Mouse (Mus musculus) small intestine, adult 2 months (tissue): ENCODE measurements around the gene Crlf2. TPM values are rescaled to one million over a fixed set of nuclear protein-coding genes. Genes with fewer than 3 reads are reported as not detected.
A peak's percentile ranks its signal among the peaks of the same experiment; 100 is the strongest.

Experiments used
- H3K27ac ChIP-seq: fragments of 200-500 bp; 2 replicates; pipeline ENCODE4 v1.5.1; 2012; ENCODE audit warnings: low read depth, low read length, control low read depth, inconsistent platforms; ENCODE audit not compliant: insufficient read depth
- H3K27me3 ChIP-seq: fragments of 200-500 bp; 2 replicates; pipeline ENCODE4 v1.6.1; 2012; ENCODE audit warnings: mild to moderate bottlenecking, moderate library complexity, low read length, inconsistent platforms; ENCODE audit not compliant: control insufficient read depth, insufficient read depth
- H3K36me3 ChIP-seq: fragments of 200-500 bp; 2 replicates; pipeline ENCODE4 v1.6.1; 2012; ENCODE audit warnings: mild to moderate bottlenecking, low read length, control low read depth, inconsistent platforms; ENCODE audit not compliant: control insufficient read depth, insufficient read depth
- H3K4me1 ChIP-seq: fragments of 200-500 bp; 2 replicates; pipeline ENCODE4 v1.6.1; 2012; ENCODE audit warnings: low read length, inconsistent platforms, mixed read lengths; ENCODE audit not compliant: control insufficient read depth, insufficient read depth, insufficient read length
- H3K4me3 ChIP-seq: fragments of 200-500 bp; 2 replicates; pipeline ENCODE4 v1.5.1; 2012; ENCODE audit warnings: low read depth, mild to moderate bottlenecking, control low read depth, inconsistent platforms, low read length, moderate library complexity
- CTCF ChIP-seq: fragments of 200-500 bp; IDR thresholded peaks from 2 replicates; pipeline ENCODE4 v1.5.1; 2012; ENCODE audit warnings: low read depth, mild to moderate bottlenecking, control low read depth, inconsistent platforms, low read length, moderate library complexity, mixed read lengths; ENCODE audit not compliant: insufficient replicate concordance, insufficient read length; ENCODE audit errors: extremely low read depth
- POLR2A ChIP-seq: fragments of 200-500 bp; IDR thresholded peaks from 2 replicates; pipeline ENCODE4 v1.6.1; 2012; ENCODE audit warnings: low read depth, mild to moderate bottlenecking, control low read depth, inconsistent platforms, low read length, moderate library complexity
- WGBS: fragments of 180-500 bp; shearing (Covaris S2); methylation state at CpG from one replicate; pipeline ENCODE4 v1.1.7; 2018; 5-methylcytosine and 5-hydroxymethylcytosine counted together
- polyA plus RNA-seq: library from polyadenylated mRNA; depleted of rRNA; stranded (reverse); fragments of >200 nt; gene quantifications from 2 replicates; pipeline ENCODE4 v1.2.3, GENCODE M21; 2012; rRNA removed

Crlf2 gene
- polyA plus RNA-seq = 22.3 and 51.8 TPM in 2 replicates

GRCm38 (mm10) chr5:109558404-109559160 lies at the start of gene Crlf2:
Gene Crlf2, minus strand, starts transcription at chr5:109558993.
- Histone ChIP-seq H3K27ac (peak within 1 kb of the TSS; percentile 97), H3K36me3 (no peaks in the 10 kb centered on the region), H3K4me3 (peak within 1 kb of the TSS; percentile 96), H3K4me1 (peaks cover 2% of the 10 kb centered on the region; the same call in 1 of the 2 replicates), H3K27me3 (no peaks in the 10 kb centered on the region)
- no peak for TF ChIP-seq CTCF
- 1% methylated on average over 56 of the region's 73 CpGs for WGBS

DNA sequence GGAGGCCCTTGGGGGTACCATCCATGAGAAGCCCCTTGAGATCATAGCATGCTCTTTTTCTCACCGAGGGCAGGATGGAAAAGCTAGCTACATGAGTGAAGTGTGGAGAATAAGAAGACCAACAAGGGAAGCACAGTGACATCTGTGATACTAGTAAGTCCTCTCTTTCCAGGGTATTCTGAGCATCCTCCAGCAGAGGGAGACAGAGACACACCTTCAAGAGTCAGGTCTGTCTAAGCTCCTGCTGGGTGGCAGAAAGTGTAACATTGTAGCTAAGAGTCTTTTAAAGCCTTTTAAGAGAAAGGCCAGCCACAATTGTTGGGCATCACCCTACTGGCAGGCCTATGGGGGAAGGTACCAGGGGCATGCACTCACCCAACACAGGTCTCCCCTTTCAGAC lies 43.8 kb upstream of the Crlf2 start:
- WGBS = 28% methylated on average over 1 of the region's 1 CpGs
- H3K27me3 ChIP-seq = no peaks in the 10 kb centered on the region

DNA sequence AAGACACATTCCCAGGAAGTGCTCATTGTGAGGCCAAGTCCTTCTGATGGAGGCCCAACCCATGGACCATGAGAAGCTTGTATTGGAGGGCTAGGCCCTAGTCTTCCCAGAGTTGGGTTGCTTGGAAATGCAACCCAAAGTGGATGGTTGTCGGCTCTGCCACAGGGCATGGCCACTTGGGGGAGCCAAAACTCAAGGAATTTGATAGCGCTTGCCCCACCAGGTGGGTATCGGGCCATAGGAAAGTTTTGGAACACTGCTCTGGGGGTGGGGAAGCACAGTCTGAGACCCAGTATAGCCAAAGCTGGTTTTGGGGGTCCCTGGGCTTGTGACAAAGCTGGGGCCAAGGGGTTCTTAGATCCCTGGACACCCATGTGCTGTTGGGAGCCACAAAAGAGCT lies 42.3 kb upstream of the Crlf2 start:
- WGBS = 10% methylated on average over 3 of the region's 3 CpGs
- peak; percentile 62; the same call in 1 of the 2 replicates for TF ChIP-seq CTCF
- no peak for TF ChIP-seq POLR2A

More for the DNA sequence above, 43.8 kb upstream of the Crlf2 start:
- H3K4me3 ChIP-seq = no peak overlapping the region
- H3K36me3 ChIP-seq = no peaks in the 10 kb centered on the region
- no peak overlapping the region for H3K27ac ChIP-seq
- peak; percentile 28; the same call in 1 of the 2 replicates for TF ChIP-seq CTCF
- no peak for TF ChIP-seq POLR2A
- no peaks in the 10 kb centered on the region for H3K4me1 ChIP-seq

DNA sequence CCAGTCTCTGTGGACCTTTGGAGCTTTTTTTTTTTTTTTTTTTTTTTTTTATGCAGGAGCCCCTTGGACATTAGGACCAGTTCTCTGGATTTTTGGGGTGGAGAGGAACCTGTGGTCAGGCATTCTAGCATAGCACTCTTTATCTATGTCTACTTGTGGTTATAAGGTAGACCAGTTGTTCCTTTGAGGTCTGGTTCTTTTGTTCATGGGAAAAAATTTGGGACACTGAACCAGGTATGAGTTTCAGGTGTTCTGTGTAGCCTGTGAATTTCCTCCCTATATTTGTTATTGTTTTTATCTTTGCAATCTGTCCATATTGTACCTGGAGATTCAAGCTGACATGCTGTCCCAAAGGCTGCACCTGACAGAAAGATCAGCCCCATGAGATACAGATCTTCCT lies 40.1 kb upstream of the Crlf2 start:
- Histone ChIP-seq H3K4me3 (no peak overlapping the region), H3K36me3 (no peaks in the 10 kb centered on the region), H3K27me3 (no peaks in the 10 kb centered on the region), H3K27ac (no peak overlapping the region), H3K4me1 (no peaks in the 10 kb centered on the region)
- TF ChIP-seq POLR2A (no peak), CTCF (no peak)

More for the DNA sequence above, 42.3 kb upstream of the Crlf2 start:
- no peaks in the 10 kb centered on the region for H3K36me3 ChIP-seq
- no peaks in the 10 kb centered on the region for H3K4me1 ChIP-seq
- H3K27me3 ChIP-seq = no peaks in the 10 kb centered on the region
- no peak overlapping the region for H3K4me3 ChIP-seq
- no peak overlapping the region for H3K27ac ChIP-seq

- WGBS = 23% methylated on average over 5 of the region's 5 CpGs
- H3K27ac ChIP-seq = no peak overlapping the region
- no peaks in the 10 kb centered on the region for H3K27me3 ChIP-seq
- no peaks in the 10 kb centered on the region for H3K4me1 ChIP-seq
- H3K4me3 ChIP-seq = no peak overlapping the region
- H3K36me3 ChIP-seq = no peaks in the 10 kb centered on the region
- TF ChIP-seq CTCF (peak; percentile 92; the same call in 1 of the 2 replicates), POLR2A (no peak)
Measured at GRCm38 (mm10) chr5:109596647-109597046, 37.9 kb upstream of the Crlf2 start.

GRCm38 (mm10) chr5:109562829-109563228 lies 4.0 kb upstream of the Crlf2 start:
- WGBS = 47% methylated on average over 2 of the region's 2 CpGs
- no peak for TF ChIP-seq CTCF
- H3K27ac ChIP-seq = no peak overlapping the region

DNA sequence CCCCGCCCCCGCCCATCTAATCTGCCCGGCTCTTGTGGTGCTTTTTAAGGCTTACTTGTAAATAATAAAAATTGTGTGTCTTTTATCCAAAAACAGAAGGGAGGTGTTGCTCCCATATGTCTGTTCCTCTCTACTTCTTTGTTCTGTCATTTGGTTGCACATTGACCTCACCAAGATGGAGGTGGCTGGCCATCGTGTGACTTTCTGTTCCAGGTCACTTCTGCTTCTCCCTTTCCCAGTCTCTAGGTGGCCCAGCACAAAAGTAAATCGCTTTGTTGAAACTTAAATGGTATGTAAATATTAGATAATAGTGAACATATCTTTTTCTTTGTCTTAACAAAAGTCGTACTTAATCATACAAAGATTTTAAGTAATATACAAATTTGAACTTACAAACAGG lies 398 bp upstream of the Crlf2 start:
- no peak for TF ChIP-seq POLR2A
- no peak for TF ChIP-seq CTCF

More at GRCm38 (mm10) chr5:109562829-109563228, 4.0 kb upstream of the Crlf2 start:
- H3K36me3 ChIP-seq = no peaks in the 10 kb centered on the region
- H3K4me3 ChIP-seq = no peak overlapping the region
- H3K27me3 ChIP-seq = no peaks in the 10 kb centered on the region
- no peaks in the 10 kb centered on the region for H3K4me1 ChIP-seq

More for the DNA sequence above, 398 bp upstream of the Crlf2 start:
- peaks cover 2% of the 10 kb centered on the region; the same call in 1 of the 2 replicates for H3K4me1 ChIP-seq
- no peak overlapping the region; the same call in 1 of the 2 replicates for H3K4me3 ChIP-seq
- H3K27ac ChIP-seq = no peak overlapping the region
- no peaks in the 10 kb centered on the region for H3K27me3 ChIP-seq
- 15% methylated on average over 6 of the region's 6 CpGs for WGBS
- no peaks in the 10 kb centered on the region for H3K36me3 ChIP-seq
